Mouse (Mus musculus) neural tube, embryonic 15.5 days (tissue): ENCODE measurements around the gene Kremen2. TPM values are rescaled to one million over a fixed set of nuclear protein-coding genes. Genes with fewer than 3 reads are reported as not detected.
A peak's percentile ranks its signal among the peaks of the same experiment; 100 is the strongest.

Experiments used
- ATAC-seq: fragments of 200-750 bp; cut with Nextera tagmentation; 2 replicates; pipeline ENCODE4 v1.8.0; 2017; ENCODE audit warnings: mild to moderate bottlenecking, moderate TSS enrichment, moderate library complexity; ENCODE audit not compliant: low FRiP score
- H3K27ac ChIP-seq: fragments of 300-500 bp; sonication (generic); replicated peaks from 2 replicates; pipeline ENCODE4 v1.5.1; 2015; ENCODE audit warnings: mild to moderate bottlenecking, inconsistent platforms
- H3K27me3 ChIP-seq: fragments of 300-500 bp; sonication (generic); replicated peaks from 2 replicates; pipeline ENCODE4 v1.6.1; 2015; ENCODE audit warnings: inconsistent platforms
- H3K36me3 ChIP-seq: fragments of 300-500 bp; sonication (generic); 2 replicates; pipeline ENCODE4 v1.6.1; 2015; ENCODE audit warnings: inconsistent platforms
- H3K4me1 ChIP-seq: fragments of 300-500 bp; sonication (generic); 2 replicates; pipeline ENCODE4 v1.6.1; 2015; ENCODE audit warnings: inconsistent platforms
- H3K4me2 ChIP-seq: fragments of 300-500 bp; sonication (generic); 2 replicates; pipeline ENCODE4 v1.6.1; 2015; ENCODE audit warnings: inconsistent platforms, mild to moderate bottlenecking, moderate library complexity
- H3K4me3 ChIP-seq: fragments of 300-500 bp; sonication (generic); replicated peaks from 2 replicates; pipeline ENCODE4 v1.5.1; 2015; ENCODE audit warnings: mild to moderate bottlenecking, inconsistent platforms
- H3K9ac ChIP-seq: fragments of 300-500 bp; sonication (generic); replicated peaks from 2 replicates; pipeline ENCODE4 v1.6.1; 2015; ENCODE audit warnings: mild to moderate bottlenecking, inconsistent platforms
- H3K9me3 ChIP-seq: fragments of 300-500 bp; sonication (generic); replicated peaks from 2 replicates; pipeline ENCODE4 v1.6.1; 2016; ENCODE audit warnings: inconsistent platforms
- WGBS: fragments of 180-500 bp; shearing (Covaris S2); methylation state at CpG from one replicate; pipeline ENCODE4 v1.1.7; 2015; ENCODE audit warnings: mixed read lengths; 5-methylcytosine and 5-hydroxymethylcytosine counted together
- polyA plus RNA-seq: library from polyadenylated mRNA; unstranded; fragments of >200 nt; fragmentation: Nextera tagmentation; extraction: Ambion mirVana; gene quantifications from 2 replicates; pipeline ENCODE4 v1.2.1, GENCODE M21; 2015

Gene Kremen2
- polyA plus RNA-seq, 1 experiment from 2014 or later, result 1.3 TPM

DNA sequence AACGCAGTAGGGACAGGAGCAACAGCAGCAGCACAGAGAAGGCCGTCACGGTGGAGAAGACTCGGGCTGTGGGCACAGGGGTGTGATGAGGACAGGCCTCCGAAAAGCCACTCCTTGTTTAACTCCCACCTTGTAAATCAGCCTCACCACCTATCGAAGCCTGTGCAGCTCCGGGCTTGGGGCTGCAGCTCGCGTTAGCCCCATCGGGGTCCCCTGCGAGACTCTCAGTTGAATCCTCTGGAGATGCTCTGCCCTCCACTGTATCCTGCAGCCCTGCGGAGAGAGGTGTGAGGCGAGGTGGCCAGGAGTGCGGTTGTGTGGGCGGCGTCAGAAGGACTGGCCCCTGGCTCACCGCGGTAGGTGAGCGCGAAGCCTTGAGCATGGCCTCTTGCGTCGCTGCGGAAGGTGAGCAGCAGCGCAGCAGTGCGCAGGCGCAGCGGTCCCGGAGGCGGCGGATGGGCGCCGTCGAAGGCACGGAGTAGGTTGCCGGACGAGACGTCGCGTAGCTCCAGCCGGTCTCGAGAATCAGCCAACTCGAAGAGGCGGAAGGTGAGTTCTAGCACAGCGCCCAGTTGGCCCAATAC, 3.3 kb downstream of the Kremen2 start:
- Histone ChIP-seq H3K9ac (no peak overlapping the region), H3K36me3 (peaks cover 5% of the 10 kb centered on the region), H3K27me3 (peaks cover 63% of the 10 kb centered on the region), H3K27ac (no peak overlapping the region), H3K4me1 (peaks cover 59% of the 10 kb centered on the region), H3K9me3 (no peaks in the 10 kb centered on the region), H3K4me3 (peak overlapping the region; percentile 29), H3K4me2 (peak overlapping the region; percentile 50)
- 5% methylated on average over 44 of the region's 44 CpGs for WGBS
- no peak for ATAC-seq

DNA sequence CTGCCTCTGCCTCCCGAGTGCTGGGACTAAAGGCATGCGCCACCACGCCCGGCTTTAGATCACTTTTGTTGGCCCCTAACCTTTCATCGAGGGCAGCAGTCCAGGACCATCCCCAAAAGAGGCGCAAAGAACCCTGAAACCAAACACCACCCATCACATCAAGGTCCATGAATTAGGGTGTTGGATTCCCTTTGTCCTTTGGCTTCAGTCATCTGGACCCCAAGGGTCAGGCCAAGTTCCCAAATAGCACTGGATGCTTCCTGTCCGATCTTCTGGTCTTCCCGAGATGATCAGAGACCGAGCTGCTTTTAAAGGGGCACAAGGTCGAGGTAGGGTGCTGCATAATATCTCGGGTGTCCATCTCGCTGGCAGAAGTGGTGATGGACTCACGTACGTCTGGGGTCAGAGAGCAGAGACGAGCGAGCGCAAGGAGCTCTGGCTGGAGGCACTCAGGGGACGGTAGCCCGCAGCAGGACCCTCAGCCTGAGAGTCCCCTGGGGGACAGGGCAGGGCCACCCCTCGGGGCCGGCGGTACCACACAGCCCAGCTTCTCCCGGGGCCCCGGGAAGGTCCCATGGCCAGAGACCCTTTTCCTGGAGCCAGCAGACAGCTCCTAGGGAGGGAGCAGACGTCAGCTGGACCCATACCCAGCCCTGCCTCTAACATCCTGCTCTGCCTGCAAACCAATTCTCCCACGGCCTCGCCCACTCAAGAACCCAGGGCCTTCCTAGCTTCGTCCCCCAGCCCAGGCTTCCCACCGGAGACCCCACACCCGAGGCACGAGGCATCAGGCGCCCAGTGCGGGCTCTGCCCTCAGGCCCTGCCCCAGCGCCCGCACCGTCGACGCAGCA, 4.0 kb downstream of the Kremen2 start:
- peak overlapping the region; percentile 29 for H3K4me3 ChIP-seq
- H3K27ac ChIP-seq, result no peak overlapping the region
- no peaks in the 10 kb centered on the region for H3K9me3 ChIP-seq
- peaks cover 60% of the 10 kb centered on the region for H3K4me1 ChIP-seq
- ATAC-seq, result no peak
- H3K36me3 ChIP-seq, result peaks cover 12% of the 10 kb centered on the region
- WGBS, result 54% methylated on average over 38 of the region's 38 CpGs
- no peak overlapping the region for H3K9ac ChIP-seq
- peaks cover 58% of the 10 kb centered on the region for H3K27me3 ChIP-seq
- peak overlapping the region; percentile 50 for H3K4me2 ChIP-seq

DNA sequence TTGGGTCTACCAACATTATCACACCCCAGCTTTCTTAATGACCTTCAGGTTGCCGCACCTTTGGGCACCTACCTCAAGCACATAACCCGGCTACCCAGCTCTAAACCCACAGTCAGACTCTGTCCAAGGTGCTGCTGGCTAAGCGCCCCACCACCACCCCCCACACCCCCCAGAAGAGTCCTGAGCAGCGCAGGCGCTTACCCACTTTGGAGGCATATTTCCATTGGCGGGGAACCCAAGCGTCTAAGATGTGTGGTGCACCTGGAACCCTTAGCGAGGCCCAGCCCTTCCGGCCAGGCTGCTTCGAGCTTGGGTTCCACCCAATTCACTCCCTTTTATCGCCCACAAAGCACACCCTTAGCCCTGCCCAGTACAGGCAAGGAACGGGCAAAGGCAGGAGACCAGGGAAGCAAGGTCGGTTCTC, 5.0 kb downstream of the Kremen2 start, which contains the start of gene Paqr4:
TSS of gene Paqr4 (minus strand) at position 270 of the 424 bp plus-strand sequence.
- peak; percentile 23 for ATAC-seq
- Histone ChIP-seq H3K27ac (peak within 1 kb of the TSS; percentile 85), H3K36me3 (peaks cover 21% of the 10 kb centered on the region), H3K4me2 (peak within 1 kb of the TSS; percentile 84), H3K9me3 (no peaks in the 10 kb centered on the region), H3K27me3 (peaks cover 49% of the 10 kb centered on the region), H3K4me1 (peaks cover 52% of the 10 kb centered on the region), H3K9ac (peak within 1 kb of the TSS; percentile 81), H3K4me3 (peak within 1 kb of the TSS; percentile 84)
- WGBS, result 8% methylated on average over 13 of the region's 13 CpGs

DNA sequence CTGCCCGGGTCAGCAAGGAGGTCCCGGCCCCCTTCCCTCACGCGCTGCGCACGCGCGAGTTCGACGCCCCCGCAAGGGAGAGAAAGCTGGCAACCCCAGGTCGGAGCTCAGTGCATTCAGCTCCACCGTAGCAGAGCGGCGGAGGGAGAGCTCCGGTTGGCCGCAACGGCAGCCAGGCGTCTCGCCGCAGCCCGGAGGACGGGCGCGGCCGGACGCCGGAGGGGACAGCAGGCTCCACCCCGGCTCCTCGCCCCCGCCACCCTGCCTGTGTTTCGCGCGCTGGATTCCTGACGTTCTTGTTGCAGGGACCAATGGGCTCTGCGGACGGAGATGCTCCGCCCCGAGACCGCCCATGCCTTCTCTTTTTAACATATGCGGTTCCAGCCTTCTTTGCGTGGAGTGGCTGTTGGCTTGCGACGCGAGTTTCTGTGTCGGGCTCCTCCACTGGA, 5.5 kb downstream of the Kremen2 start:
- peaks cover 48% of the 10 kb centered on the region for H3K4me1 ChIP-seq
- H3K9me3 ChIP-seq, result no peaks in the 10 kb centered on the region
- H3K9ac ChIP-seq, result peak overlapping the region; percentile 81
- peak overlapping the region; percentile 84 for H3K4me2 ChIP-seq
- peak overlapping the region; percentile 85 for H3K27ac ChIP-seq
- peaks cover 46% of the 10 kb centered on the region for H3K27me3 ChIP-seq
- H3K4me3 ChIP-seq, result peak overlapping the region; percentile 84
- H3K36me3 ChIP-seq, result peaks cover 21% of the 10 kb centered on the region
- WGBS, result 1% methylated on average over 44 of the region's 46 CpGs
- peak; percentile 88 for ATAC-seq

DNA sequence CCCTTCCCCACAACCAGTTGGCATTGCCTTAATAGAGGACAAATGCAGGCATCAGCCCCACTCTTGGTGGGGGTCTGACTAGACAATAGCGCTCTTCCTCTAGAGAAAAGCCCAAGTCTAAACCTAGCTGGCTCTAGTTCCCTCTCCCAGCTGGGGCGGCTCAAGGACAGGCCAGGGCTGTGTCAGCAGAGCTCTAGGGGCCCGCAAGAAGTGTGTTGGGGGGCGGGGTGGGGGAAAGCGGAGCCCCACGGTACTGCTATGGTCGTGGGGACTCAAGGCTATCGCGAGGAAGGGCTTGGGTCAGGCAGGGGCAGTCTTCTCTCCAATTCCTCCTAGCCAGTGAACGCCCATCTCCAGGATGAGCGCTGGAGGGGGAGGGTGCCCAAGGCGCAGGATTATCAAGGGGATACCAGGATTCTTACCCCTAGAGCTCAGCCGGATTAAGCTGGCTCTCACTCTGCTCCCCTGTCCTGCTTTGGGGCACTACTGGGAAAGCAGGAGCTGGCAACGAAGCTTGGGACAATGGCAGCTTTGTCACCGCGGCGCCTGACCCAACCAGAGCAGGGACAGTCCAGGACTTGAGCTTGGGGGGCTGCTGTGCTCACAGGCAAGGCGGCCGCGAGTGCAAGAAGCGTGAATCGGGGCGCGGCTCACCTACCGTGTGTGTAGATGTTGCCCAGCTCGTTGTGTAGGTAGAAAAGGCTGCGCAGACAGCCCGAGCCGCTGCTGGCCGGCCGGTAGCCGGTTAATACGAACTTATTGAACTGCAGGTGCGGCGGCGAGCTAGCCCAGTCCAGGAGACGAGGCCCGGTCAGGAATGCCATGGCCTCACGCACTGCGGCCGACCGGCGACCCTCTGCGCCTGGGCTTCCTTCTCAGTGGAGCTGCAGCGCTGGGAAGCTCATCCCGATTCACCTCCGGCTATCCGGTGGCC, 6.2 kb downstream of the Kremen2 start:
- peaks cover 39% of the 10 kb centered on the region for H3K27me3 ChIP-seq

DNA sequence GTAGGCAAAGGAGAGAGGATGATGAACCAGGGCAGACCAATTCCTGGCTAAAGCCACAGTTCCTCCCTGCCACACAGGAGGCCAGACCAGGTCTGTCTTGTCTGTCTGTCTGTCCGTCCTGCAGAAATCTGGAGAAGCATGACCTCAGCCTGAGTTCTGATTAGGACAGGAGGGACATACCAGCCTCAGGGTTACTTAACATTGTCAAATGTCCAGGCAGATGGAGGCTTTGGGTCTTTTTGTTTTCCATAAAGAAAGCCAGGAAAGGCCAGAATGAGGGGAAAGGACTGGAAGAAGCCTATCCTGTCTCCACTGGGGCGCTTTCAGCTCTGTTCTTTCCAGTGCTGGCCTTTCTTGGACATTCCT, 6.8 kb downstream of the Kremen2 start:
- Histone ChIP-seq H3K4me2 (peak overlapping the region; percentile 84), H3K9me3 (no peaks in the 10 kb centered on the region)
- WGBS, result 30% methylated on average over 2 of the region's 2 CpGs

More for the DNA sequence above, 6.2 kb downstream of the Kremen2 start:
- Histone ChIP-seq H3K36me3 (peaks cover 21% of the 10 kb centered on the region), H3K4me1 (peaks cover 41% of the 10 kb centered on the region), H3K27ac (peak overlapping the region; percentile 85), H3K4me3 (peak overlapping the region; percentile 84), H3K4me2 (peak overlapping the region; percentile 84), H3K9me3 (no peaks in the 10 kb centered on the region), H3K9ac (peak overlapping the region; percentile 81)
- WGBS, result under 1% methylated on average over 48 of the region's 48 CpGs
- ATAC-seq, result peak; percentile 39

DNA sequence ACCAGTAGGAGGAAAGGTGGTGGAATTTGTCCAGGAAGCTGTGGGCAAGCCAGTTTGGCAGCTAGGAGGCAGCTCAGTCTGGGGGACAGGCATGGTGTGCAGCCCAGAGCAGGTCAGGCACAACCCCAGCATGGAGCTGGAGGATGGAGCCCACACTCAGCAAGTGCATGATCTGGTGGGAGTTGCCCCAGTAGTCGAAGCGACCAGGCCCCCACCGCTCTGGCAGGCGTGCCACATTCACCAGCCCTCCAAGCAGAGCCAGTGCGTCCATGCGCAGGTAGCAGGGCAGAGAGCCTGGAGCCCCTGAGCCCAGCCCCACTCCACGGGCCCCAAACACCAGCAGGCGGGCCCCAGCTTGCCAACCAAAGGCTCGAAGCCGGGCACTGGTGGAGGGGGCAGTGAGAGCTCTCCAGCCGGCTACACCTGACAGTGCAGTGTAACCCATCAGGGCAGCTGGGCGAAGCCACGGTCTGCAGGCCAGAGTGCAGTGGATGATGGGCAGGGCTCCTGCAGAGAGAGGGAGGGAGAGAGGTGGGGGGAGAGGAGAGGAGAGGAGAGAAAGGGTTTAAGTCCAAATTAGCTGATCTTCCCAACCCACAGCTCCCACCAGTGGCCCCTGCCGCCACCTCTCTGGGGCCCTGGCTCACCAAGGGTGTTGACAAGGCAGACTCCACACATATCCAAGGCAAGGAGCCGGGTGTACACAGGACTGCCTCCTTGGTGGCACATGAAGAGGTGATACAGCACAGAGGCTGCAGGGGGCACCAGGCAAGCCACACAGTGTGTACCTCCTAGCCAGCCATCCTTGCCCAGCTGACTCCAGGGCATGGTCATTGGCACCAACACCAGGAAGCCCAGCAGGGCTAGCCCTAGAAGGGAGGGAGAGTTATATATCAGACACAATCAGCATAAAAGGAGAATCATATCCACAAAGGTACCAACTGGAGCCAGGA, 7.9 kb downstream of the Kremen2 start:
- peak overlapping the region; percentile 84 for H3K4me2 ChIP-seq
- no peak for ATAC-seq
- H3K4me1 ChIP-seq, result peaks cover 41% of the 10 kb centered on the region
- H3K9ac ChIP-seq, result no peak overlapping the region
- no peaks in the 10 kb centered on the region for H3K9me3 ChIP-seq
- H3K27me3 ChIP-seq, result peaks cover 22% of the 10 kb centered on the region
- no peak overlapping the region for H3K4me3 ChIP-seq
- H3K36me3 ChIP-seq, result peaks cover 21% of the 10 kb centered on the region
- WGBS, result 66% methylated on average over 15 of the region's 15 CpGs
- H3K27ac ChIP-seq, result no peak overlapping the region

More for the DNA sequence above, 6.8 kb downstream of the Kremen2 start:
- H3K4me1 ChIP-seq, result peaks cover 41% of the 10 kb centered on the region
- peak overlapping the region; percentile 84 for H3K4me3 ChIP-seq
- peaks cover 21% of the 10 kb centered on the region for H3K36me3 ChIP-seq
- peak overlapping the region; percentile 81 for H3K9ac ChIP-seq
- peak overlapping the region; percentile 85 for H3K27ac ChIP-seq
- peaks cover 32% of the 10 kb centered on the region for H3K27me3 ChIP-seq
- no peak; the same call in 1 of the 2 replicates for ATAC-seq

DNA sequence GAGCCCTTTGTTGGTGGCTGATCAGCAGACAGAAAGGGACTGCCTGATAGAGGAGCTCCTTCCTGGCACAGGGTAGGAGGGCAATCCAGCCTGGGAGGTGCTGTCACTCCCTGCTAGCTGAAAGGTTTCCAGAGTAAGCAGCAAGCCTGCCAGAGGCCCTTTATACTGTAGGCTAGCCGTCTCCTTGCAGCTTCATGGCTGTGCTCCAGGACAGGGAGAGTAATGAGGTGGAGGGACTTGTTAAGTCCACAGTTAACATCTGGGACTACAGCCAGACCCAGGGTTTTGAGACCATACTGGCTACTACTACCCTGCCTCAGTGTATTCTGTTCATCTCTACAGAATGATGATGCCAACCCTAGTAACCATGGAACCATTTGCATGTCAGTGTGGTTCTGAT, 11.3 kb downstream of the Kremen2 start:
- WGBS, result 58% methylated on average over 1 of the region's 1 CpGs
- no peak for ATAC-seq

DNA sequence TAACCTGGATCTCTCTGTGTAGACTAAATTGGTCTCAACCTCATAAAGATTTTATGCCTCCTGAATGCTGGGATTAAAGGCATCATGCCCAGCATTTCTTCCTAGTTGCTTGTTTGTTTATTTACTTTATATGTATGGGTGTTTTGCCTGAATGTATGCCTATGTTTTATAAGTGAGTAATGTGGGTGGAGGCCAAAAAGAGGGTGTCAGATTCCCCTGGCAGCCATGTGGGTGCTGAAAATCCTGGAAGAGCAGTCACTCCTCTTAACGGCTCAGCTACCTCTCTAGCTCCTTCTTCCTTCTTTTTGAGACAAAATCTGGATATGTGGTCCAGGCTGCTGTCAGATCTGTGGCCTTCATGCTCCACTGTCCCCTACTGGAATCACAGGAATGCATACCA, 15.2 kb downstream of the Kremen2 start:
- peaks cover 10% of the 10 kb centered on the region for H3K4me1 ChIP-seq
- H3K4me2 ChIP-seq, result no peak overlapping the region
- no peak overlapping the region for H3K4me3 ChIP-seq
- no peaks in the 10 kb centered on the region for H3K36me3 ChIP-seq
- no peaks in the 10 kb centered on the region for H3K9me3 ChIP-seq
- WGBS, result 64% methylated on average over 1 of the region's 1 CpGs
- no peak overlapping the region for H3K27ac ChIP-seq
- no peak overlapping the region for H3K9ac ChIP-seq
- H3K27me3 ChIP-seq, result no peaks in the 10 kb centered on the region
- no peak for ATAC-seq

More for the DNA sequence above, 11.3 kb downstream of the Kremen2 start:
- Histone ChIP-seq H3K27ac (no peak overlapping the region), H3K36me3 (peaks cover 21% of the 10 kb centered on the region), H3K4me1 (peaks cover 21% of the 10 kb centered on the region), H3K9ac (no peak overlapping the region), H3K4me3 (no peak overlapping the region), H3K4me2 (no peak overlapping the region), H3K27me3 (no peaks in the 10 kb centered on the region), H3K9me3 (no peaks in the 10 kb centered on the region)

DNA sequence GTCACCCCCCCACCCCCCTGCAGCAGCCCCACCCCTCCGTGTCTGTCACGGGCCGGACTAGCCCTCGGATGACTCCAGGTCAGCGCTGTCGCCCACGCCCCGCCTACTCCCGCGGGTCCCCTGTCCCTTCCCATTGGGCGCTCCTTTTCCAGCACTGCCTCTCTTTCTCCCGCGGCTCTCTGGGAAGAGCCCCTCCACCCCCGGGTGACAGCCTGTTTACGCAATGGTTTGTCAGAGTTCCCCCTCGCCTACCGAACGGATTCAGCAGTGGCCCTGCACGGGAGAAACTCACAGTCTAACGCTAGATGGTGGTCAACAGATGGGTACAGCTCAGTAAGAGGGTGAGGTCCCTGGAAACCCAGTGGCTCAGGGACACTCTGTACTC, 18.9 kb downstream of the Kremen2 start:
- H3K4me1 ChIP-seq, result peaks cover 11% of the 10 kb centered on the region
- no peaks in the 10 kb centered on the region for H3K27me3 ChIP-seq
- peak overlapping the region; percentile 61 for H3K9ac ChIP-seq
- no peaks in the 10 kb centered on the region for H3K9me3 ChIP-seq
- WGBS, result under 1% methylated on average over 20 of the region's 20 CpGs
- no peaks in the 10 kb centered on the region for H3K36me3 ChIP-seq
- peak overlapping the region; percentile 73 for H3K27ac ChIP-seq
- peak; percentile 82 for ATAC-seq
- peak overlapping the region; percentile 88 for H3K4me3 ChIP-seq
- H3K4me2 ChIP-seq, result peak overlapping the region; percentile 96
